Mouse (Mus musculus) embryonic facial prominence, embryonic 12.5 days (tissue): ENCODE measurements around the gene Nfic. TPM values are rescaled to one million over a fixed set of nuclear protein-coding genes. Genes with fewer than 3 reads are reported as not detected.
A peak's percentile ranks its signal among the peaks of the same experiment; 100 is the strongest.

Source experiments
- ATAC-seq: fragments of 200-750 bp; cut with Nextera tagmentation; 2 replicates; pipeline ENCODE4 v1.8.0; 2017; ENCODE audit not compliant: insufficient number of reproducible peaks, insufficient read depth, low FRiP score, low TSS enrichment
- H3K27ac ChIP-seq: fragments of 300-500 bp; sonication (generic); 2 replicates; pipeline ENCODE4 v1.5.1; 2016; ENCODE audit warnings: mild to moderate bottlenecking
- H3K27me3 ChIP-seq: fragments of 300-500 bp; sonication (generic); 2 replicates; pipeline ENCODE4 v1.6.1; 2016; ENCODE audit warnings: mild to moderate bottlenecking, moderate library complexity
- H3K36me3 ChIP-seq: fragments of 300-500 bp; sonication (generic); 2 replicates; pipeline ENCODE4 v1.6.1; 2016; ENCODE audit warnings: mild to moderate bottlenecking
- H3K4me1 ChIP-seq: fragments of 300-500 bp; sonication (generic); 2 replicates; pipeline ENCODE4 v1.6.1; 2016
- H3K4me2 ChIP-seq: fragments of 300-500 bp; sonication (generic); replicated peaks from 2 replicates; pipeline ENCODE4 v1.6.1; 2016; ENCODE audit warnings: mild to moderate bottlenecking, moderate library complexity
- H3K4me3 ChIP-seq: fragments of 300-500 bp; sonication (generic); 2 replicates; pipeline ENCODE4 v1.5.1; 2016; ENCODE audit warnings: mild to moderate bottlenecking
- H3K9ac ChIP-seq: fragments of 300-500 bp; sonication (generic); 2 replicates; pipeline ENCODE4 v1.6.1; 2016; ENCODE audit warnings: mild to moderate bottlenecking, moderate library complexity
- H3K9me3 ChIP-seq: fragments of 300-500 bp; sonication (generic); 2 replicates; pipeline ENCODE4 v1.6.1; 2016; ENCODE audit warnings: mild to moderate bottlenecking, moderate library complexity
- WGBS: fragments of 180-500 bp; shearing (Covaris S2); methylation state at CpG from one replicate; pipeline ENCODE4 v1.1.7; 2016; 5-methylcytosine and 5-hydroxymethylcytosine counted together
- polyA plus RNA-seq: library from polyadenylated mRNA; unstranded; fragments of >200 nt; fragmentation: Nextera tagmentation; extraction: Ambion mirVana; gene quantifications from 2 replicates; pipeline ENCODE4 v1.2.1, GENCODE M21; 2016

The Nfic gene
- polyA plus RNA-seq, 1 experiment from 2014 or later = 46.2 TPM

DNA sequence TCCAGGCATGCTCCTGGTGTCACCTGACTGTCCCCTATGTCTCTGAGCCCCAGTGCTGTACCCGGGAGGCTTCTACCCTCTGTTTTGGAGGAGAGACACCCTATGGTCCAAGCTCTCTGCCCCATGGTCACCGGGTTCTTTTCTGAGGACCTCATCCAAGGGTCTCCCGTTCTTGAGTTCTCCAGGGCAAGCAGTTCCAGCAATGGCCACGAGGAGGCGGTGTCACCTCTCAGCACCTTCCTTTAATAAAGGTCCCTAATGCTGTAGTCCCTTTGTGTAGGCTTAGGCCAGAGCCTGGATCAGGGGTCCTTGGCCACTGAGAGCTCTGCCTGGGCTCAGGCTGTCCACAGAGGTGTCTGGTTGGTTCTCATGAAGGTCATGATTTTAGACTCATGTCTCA is 60.3 kb downstream of the Nfic start:
- ATAC-seq = no peak
- no peak overlapping the region for H3K9ac ChIP-seq
- 19% methylated on average over 5 of the region's 5 CpGs for WGBS

DNA sequence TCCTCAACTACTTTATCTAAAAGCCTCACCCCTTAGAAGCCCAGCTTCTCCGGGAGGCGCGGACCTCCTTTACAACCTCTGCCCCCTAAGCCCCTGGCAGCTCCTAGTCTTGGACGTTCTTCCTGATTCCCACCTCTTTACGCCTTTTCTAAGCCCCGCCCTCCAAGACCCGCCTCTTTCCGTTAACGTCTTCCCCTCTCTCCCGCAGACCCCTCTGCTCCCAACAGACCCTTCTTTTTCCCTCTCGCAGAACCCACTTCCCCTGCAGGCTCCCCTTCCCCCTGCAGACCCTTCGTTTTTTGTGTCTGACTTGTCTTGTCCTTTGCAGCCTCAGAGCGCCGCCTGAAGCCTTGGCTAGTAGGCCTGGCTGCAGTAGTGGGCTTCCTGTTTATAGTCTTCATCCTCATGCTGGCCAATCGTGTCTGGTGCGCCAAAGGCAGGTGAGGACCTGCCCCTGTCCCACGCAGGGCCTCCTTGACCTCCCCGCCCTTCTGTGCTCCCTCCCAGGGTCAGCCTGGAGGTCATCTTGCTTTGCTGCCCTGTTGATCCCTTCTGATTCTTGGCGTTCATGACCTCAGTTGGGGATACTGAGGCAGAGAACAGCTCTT is 61.9 kb downstream of the Nfic start:
- 5% methylated on average over 19 of the region's 19 CpGs for WGBS
- Histone ChIP-seq H3K36me3 (peaks cover 4% of the 10 kb centered on the region; the same call in 1 of the 2 replicates), H3K9ac (peak overlapping the region; percentile 48), H3K9me3 (no peaks in the 10 kb centered on the region), H3K4me3 (peak overlapping the region; percentile 24), H3K4me2 (peak overlapping the region; percentile 50), H3K27me3 (no peaks in the 10 kb centered on the region), H3K4me1 (peaks cover 20% of the 10 kb centered on the region), H3K27ac (peak overlapping the region; percentile 66)
- no peak for ATAC-seq

More for the DNA sequence above, 60.3 kb downstream of the Nfic start:
- no peaks in the 10 kb centered on the region for H3K27me3 ChIP-seq
- peaks cover 13% of the 10 kb centered on the region for H3K4me1 ChIP-seq
- H3K4me2 ChIP-seq = no peak overlapping the region
- no peak overlapping the region for H3K27ac ChIP-seq
- H3K9me3 ChIP-seq = no peaks in the 10 kb centered on the region
- no peak overlapping the region for H3K4me3 ChIP-seq
- peaks cover 11% of the 10 kb centered on the region for H3K36me3 ChIP-seq

DNA sequence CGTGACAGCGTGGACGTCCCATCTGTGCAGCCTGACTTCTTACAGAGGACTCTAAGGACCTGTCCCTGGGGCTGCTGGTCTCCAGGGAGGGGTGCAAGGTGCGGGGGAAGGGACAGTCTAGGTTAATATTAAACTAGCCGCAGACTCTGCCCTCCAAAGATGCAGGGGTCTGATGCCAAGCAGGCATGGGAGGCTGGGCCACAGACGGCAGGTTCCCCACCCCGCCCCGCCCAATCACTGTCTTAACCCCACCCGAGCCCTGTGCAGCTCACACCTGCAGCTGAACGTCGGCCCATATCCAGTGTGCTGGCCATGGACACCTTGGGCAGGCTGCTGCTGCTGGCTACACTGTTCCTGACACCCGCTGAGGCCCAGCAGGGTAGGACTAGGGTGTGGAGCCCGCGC is 62.7 kb downstream of the Nfic start, which contains the start of gene Smim24:
Gene Smim24, plus strand, starts transcription at position 271 of the 405 bp plus-strand sequence.
- H3K27me3 ChIP-seq = no peaks in the 10 kb centered on the region
- peak within 1 kb of the TSS; percentile 66 for H3K27ac ChIP-seq
- H3K4me3 ChIP-seq = peak within 1 kb of the TSS; percentile 24
- H3K4me2 ChIP-seq = peak within 1 kb of the TSS; percentile 50
- no peak for ATAC-seq
- H3K4me1 ChIP-seq = peaks cover 20% of the 10 kb centered on the region
- H3K9ac ChIP-seq = peak within 1 kb of the TSS; percentile 48
- WGBS = 63% methylated on average over 14 of the region's 14 CpGs
- peaks cover 12% of the 10 kb centered on the region for H3K36me3 ChIP-seq
- no peaks in the 10 kb centered on the region for H3K9me3 ChIP-seq

DNA sequence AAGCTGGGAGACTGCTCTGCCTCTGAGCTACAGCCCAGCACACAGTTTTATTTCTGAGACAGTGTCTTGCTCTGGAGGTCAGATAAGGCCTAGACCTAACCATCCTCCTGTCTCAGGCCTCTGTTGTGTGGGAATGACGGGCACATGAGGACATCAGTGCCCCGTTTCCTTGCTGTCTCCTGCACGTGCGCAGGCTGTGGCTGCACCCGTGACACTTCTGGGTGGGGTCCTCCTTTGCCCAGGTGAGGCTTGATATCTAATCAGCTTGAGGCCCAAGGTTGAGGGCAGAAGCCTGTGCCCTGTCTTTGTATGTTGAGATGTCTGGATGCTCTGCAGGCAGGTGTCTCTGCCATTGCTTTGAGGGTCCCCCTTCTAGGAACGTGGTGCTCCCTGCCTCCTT is 63.2 kb downstream of the Nfic start:
- peaks cover 20% of the 10 kb centered on the region for H3K4me1 ChIP-seq
- H3K36me3 ChIP-seq = peaks cover 17% of the 10 kb centered on the region
- H3K27ac ChIP-seq = no peak overlapping the region
- WGBS = 85% methylated on average over 6 of the region's 6 CpGs
- H3K4me3 ChIP-seq = no peak overlapping the region
- H3K27me3 ChIP-seq = no peaks in the 10 kb centered on the region
- no peaks in the 10 kb centered on the region for H3K9me3 ChIP-seq
- no peak for ATAC-seq
- H3K9ac ChIP-seq = no peak overlapping the region
- H3K4me2 ChIP-seq = no peak overlapping the region

- 91% methylated on average over 13 of the region's 13 CpGs for WGBS
- H3K9me3 ChIP-seq = no peaks in the 10 kb centered on the region
- peaks cover 26% of the 10 kb centered on the region for H3K4me1 ChIP-seq
- ATAC-seq = no peak
- H3K4me2 ChIP-seq = no peak overlapping the region
- H3K36me3 ChIP-seq = peaks cover 33% of the 10 kb centered on the region
- no peak overlapping the region for H3K9ac ChIP-seq
- H3K27ac ChIP-seq = no peak overlapping the region
- H3K27me3 ChIP-seq = no peaks in the 10 kb centered on the region
- H3K4me3 ChIP-seq = no peak overlapping the region
Observed at GRCm38 (mm10) chr10:81390678-81390965, 64.8 kb downstream of the Nfic start.

- Histone ChIP-seq H3K9ac (0 out of 2 replicates have a peak overlapping the region, but pooled peaks have one; percentile 24), H3K4me3 (no peak overlapping the region)
- 62% methylated on average over 23 of the region's 23 CpGs for WGBS
Observed at GRCm38 (mm10) chr10:81389801-81390677, 65.4 kb downstream of the Nfic start.

DNA sequence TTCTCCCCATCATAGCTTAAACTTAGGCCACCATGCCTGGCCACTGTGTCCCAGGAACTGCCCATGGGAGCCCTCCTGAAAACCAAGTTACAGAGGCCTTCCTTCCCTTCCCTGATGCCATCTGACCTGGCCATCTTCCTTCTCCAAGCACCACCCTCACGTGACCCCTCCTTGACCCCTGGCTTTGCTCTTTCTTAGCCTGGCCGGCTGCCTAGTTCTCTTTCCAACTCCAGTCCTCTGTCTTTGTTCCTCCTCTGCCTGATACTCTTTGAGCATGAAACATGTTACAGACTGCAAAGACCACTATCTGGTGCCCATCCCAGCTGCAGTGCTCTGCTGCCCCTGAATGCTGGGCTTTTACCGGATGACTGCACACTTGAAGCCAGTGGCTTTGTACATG is 66.1 kb downstream of the Nfic start:
- peaks cover 35% of the 10 kb centered on the region for H3K4me1 ChIP-seq
- peaks cover 33% of the 10 kb centered on the region for H3K36me3 ChIP-seq
- WGBS = 60% methylated on average over 3 of the region's 3 CpGs
- H3K4me3 ChIP-seq = no peak overlapping the region
- H3K9ac ChIP-seq = 0 out of 2 replicates have a peak overlapping the region, but pooled peaks have one; percentile 24
- H3K27ac ChIP-seq = no peak overlapping the region
- ATAC-seq = no peak
- H3K4me2 ChIP-seq = no peak overlapping the region
- no peaks in the 10 kb centered on the region for H3K27me3 ChIP-seq
- no peaks in the 10 kb centered on the region for H3K9me3 ChIP-seq

More at GRCm38 (mm10) chr10:81389801-81390677, 65.4 kb downstream of the Nfic start:
- H3K36me3 ChIP-seq = peaks cover 33% of the 10 kb centered on the region
- no peak overlapping the region for H3K4me2 ChIP-seq
- peaks cover 31% of the 10 kb centered on the region for H3K4me1 ChIP-seq
- no peaks in the 10 kb centered on the region for H3K27me3 ChIP-seq
- no peaks in the 10 kb centered on the region for H3K9me3 ChIP-seq
- no peak overlapping the region for H3K27ac ChIP-seq
- no peak; the same call in 1 of the 2 replicates for ATAC-seq

GRCm38 (mm10) chr10:81388505-81389055 is 66.9 kb downstream of the Nfic start, which contains the start of gene Gm48552:
Gm48552 (plus strand) TSS chr10:81389005.
- 87% methylated on average over 5 of the region's 5 CpGs for WGBS
- Histone ChIP-seq H3K4me2 (no peak within 1 kb of the TSS), H3K27me3 (no peaks in the 10 kb centered on the region), H3K4me3 (no peak within 1 kb of the TSS), H3K27ac (no peak within 1 kb of the TSS), H3K4me1 (peaks cover 31% of the 10 kb centered on the region), H3K36me3 (peaks cover 33% of the 10 kb centered on the region), H3K9me3 (no peaks in the 10 kb centered on the region), H3K9ac (0 out of 2 replicates have a peak within 1 kb of the TSS, but pooled peaks have one; percentile 24)
- no peak for ATAC-seq

DNA sequence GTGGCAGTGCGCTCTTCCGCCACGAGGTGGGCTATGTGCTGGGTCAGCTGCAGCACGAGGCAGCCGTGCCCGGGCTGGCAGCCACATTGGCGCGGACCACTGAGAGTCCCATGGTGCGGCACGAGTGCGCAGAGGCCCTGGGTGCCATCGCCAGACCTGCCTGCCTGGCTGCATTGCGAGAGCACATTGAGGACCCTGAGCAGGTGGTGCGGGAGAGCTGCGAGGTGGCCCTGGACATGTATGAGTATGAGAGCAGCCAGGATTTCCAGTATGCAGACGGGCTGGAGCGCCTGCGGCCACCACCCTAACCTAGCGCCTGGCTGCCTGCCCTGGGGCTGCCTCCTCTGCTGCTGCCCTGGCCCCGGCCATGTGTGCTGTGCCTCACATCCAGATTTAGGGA is 67.7 kb downstream of the Nfic start:
- no peak overlapping the region for H3K27ac ChIP-seq
- H3K9me3 ChIP-seq = no peaks in the 10 kb centered on the region
- H3K36me3 ChIP-seq = peaks cover 33% of the 10 kb centered on the region
- 96% methylated on average over 20 of the region's 20 CpGs for WGBS
- H3K4me2 ChIP-seq = no peak overlapping the region
- no peaks in the 10 kb centered on the region for H3K27me3 ChIP-seq
- H3K4me3 ChIP-seq = no peak overlapping the region
- H3K9ac ChIP-seq = no peak overlapping the region
- ATAC-seq = no peak
- H3K4me1 ChIP-seq = peaks cover 22% of the 10 kb centered on the region

DNA sequence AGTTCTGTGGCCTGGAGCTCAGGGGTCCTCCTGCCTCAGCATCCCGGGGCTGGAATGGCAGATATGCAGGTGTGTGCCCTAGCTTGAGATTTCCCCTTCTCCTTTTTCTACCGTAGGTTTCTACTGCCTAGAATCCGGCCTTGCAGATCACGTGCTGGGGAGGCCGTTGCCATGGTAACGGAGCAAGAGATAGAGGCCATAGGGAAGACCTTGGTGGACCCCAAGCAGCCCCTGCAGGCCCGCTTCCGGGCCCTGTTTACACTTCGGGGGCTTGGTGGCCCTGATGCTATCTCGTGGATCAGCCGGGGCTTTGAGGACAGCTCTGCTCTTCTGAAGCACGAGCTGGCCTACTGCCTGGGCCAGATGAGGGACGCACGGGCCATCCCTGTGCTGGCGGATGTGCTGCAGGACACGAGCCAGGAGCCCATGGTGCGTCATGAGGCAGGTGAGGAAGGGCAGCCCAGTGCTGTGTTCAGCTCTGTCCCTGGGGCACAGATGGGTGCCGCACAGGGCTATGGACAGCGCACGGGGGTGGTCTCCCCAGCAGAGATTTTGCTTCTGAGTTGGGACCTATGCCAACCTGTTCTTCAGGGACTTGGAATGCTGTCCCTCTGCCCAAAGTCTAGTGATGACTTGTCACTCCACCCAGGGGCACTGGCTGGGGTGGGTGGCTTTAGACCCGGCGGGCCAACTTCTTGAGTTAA is 69.7 kb downstream of the Nfic start:
- Histone ChIP-seq H3K4me2 (peak overlapping the region; percentile 82), H3K9ac (peak overlapping the region; percentile 75; the same call in 1 of the 2 replicates)
- WGBS = 88% methylated on average over 22 of the region's 22 CpGs

DNA sequence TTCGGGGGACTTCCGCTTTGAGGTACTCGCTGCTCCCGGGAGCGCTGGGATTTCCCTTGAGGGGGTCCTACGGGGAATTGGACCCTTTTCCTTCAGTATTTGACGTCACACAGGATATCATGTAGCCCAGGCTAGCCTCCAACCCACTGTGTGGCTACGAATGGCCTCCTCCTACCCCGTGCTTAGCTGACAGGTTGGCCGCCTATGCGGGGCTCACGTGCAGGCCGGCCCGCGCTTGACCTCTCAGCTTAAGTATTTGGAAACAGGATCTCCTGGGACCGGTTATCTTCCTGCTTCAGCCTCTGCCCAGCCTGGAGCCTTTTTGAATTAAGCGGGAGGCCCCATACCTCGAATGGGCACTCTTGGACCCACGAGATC is 70.8 kb downstream of the Nfic start:
- ATAC-seq = 0 out of 2 replicates have a peak, but pooled peaks have one; percentile 10
- Histone ChIP-seq H3K36me3 (peaks cover 33% of the 10 kb centered on the region), H3K9ac (peak overlapping the region; percentile 75), H3K4me2 (peak overlapping the region; percentile 82), H3K4me1 (peaks cover 18% of the 10 kb centered on the region), H3K27ac (peak overlapping the region; percentile 85), H3K9me3 (no peaks in the 10 kb centered on the region), H3K4me3 (peak overlapping the region; percentile 78), H3K27me3 (no peaks in the 10 kb centered on the region)
- WGBS = under 1% methylated on average over 19 of the region's 19 CpGs

More for the DNA sequence above, 69.7 kb downstream of the Nfic start:
- peaks cover 33% of the 10 kb centered on the region for H3K36me3 ChIP-seq
- H3K4me3 ChIP-seq = peak overlapping the region; percentile 78; the same call in 1 of the 2 replicates
- H3K27me3 ChIP-seq = no peaks in the 10 kb centered on the region
- no peaks in the 10 kb centered on the region for H3K9me3 ChIP-seq
- ATAC-seq = no peak
- H3K27ac ChIP-seq = no peak overlapping the region
- H3K4me1 ChIP-seq = peaks cover 22% of the 10 kb centered on the region
